Mouse (Mus musculus) bone marrow macrophage, adult 2 months (primary cell): Measurements from ENCODE around the gene Sox12.

ENCODE experiments used
- CTCF ChIP-seq: IDR thresholded peaks from 2 replicates; pipeline ENCODE4 v1.5.1; 2012; ENCODE audit warnings: low read depth, mild to moderate bottlenecking, low read length, moderate library complexity
- POLR2A ChIP-seq: IDR thresholded peaks from 2 replicates; pipeline ENCODE4 v1.6.1; 2012; ENCODE audit warnings: mild to moderate bottlenecking, low read depth, low read length, borderline replicate concordance

GRCm38 (mm10) chr2:152372104-152372503, 25.8 kb downstream of the Sox12 start:
- no peak for TF ChIP-seq CTCF
- no peak for TF ChIP-seq POLR2A
